Mouse (Mus musculus) cerebellum, postnatal 10 days (tissue): ENCODE results near the gene Nrip2.

ENCODE experiments used
- DNase-seq, 2 experiments: peaks; one replicate each; pipeline ENCODE4 v3.0.0; 2021; ENCODE audit warnings: mixed read lengths in 2 of 2

Nrip2 gene

GRCm38 (mm10) chr6:128438317-128438870 lies 39.3 kb downstream of the Nrip2 start, which contains the start of gene Fkbp4:
Gene Fkbp4 (minus strand): TSS chr6:128438677.
- DNase-seq: peak; percentile 96 to 97

- peak in 1 of 2 experiments; percentile 40 for DNase-seq
Observed at GRCm38 (mm10) chr6:128438871-128439341, 39.8 kb downstream of the Nrip2 start.

- DNase-seq: no peak
Observed at GRCm38 (mm10) chr6:128440238-128440637, 41.1 kb downstream of the Nrip2 start.

GRCm38 (mm10) chr6:128445761-128446535 lies 46.9 kb downstream of the Nrip2 start:
- DNase-seq: peak; percentile 81 to 88

GRCm38 (mm10) chr6:128447063-128447462 lies 48.0 kb downstream of the Nrip2 start:
- DNase-seq: no peak

- no peak for DNase-seq
Observed at GRCm38 (mm10) chr6:128455835-128456605, 56.9 kb downstream of the Nrip2 start.

GRCm38 (mm10) chr6:128457186-128457585 lies 58.1 kb downstream of the Nrip2 start:
- no peak for DNase-seq

- peak; percentile 62 for DNase-seq
Observed at GRCm38 (mm10) chr6:128460321-128460720, 61.2 kb downstream of the Nrip2 start.

GRCm38 (mm10) chr6:128460729-128461503 lies 61.8 kb downstream of the Nrip2 start:
- DNase-seq: no peak

GRCm38 (mm10) chr6:128461606-128462005 lies 62.5 kb downstream of the Nrip2 start:
- DNase-seq: no peak

GRCm38 (mm10) chr6:128464996-128465395 lies 65.9 kb downstream of the Nrip2 start:
- DNase-seq: no peak
